Mouse (Mus musculus) embryonic facial prominence, embryonic 13.5 days (tissue): ENCODE data around the gene Kctd15. TPM values are rescaled to one million over a fixed set of nuclear protein-coding genes. Genes with fewer than 3 reads are reported as not detected.

Experiments used
- ATAC-seq: fragments of 200-750 bp; cut with Nextera tagmentation; 2 replicates; pipeline ENCODE4 v1.8.0; 2017; ENCODE audit warnings: low read depth; ENCODE audit not compliant: insufficient number of reproducible peaks, insufficient read depth, low FRiP score, low TSS enrichment
- H3K27ac ChIP-seq: fragments of 300-500 bp; sonication (generic); 2 replicates; pipeline ENCODE4 v1.5.1; 2015; ENCODE audit warnings: moderate library complexity, mild to moderate bottlenecking, inconsistent platforms
- H3K27me3 ChIP-seq: fragments of 300-500 bp; sonication (generic); 2 replicates; pipeline ENCODE4 v1.6.1; 2015; ENCODE audit warnings: mild to moderate bottlenecking, inconsistent platforms
- H3K36me3 ChIP-seq: fragments of 300-500 bp; sonication (generic); 2 replicates; pipeline ENCODE4 v1.6.1; 2015; ENCODE audit warnings: mild to moderate bottlenecking, inconsistent platforms
- H3K4me1 ChIP-seq: fragments of 300-500 bp; sonication (generic); 2 replicates; pipeline ENCODE4 v1.6.1; 2015; ENCODE audit warnings: inconsistent platforms
- H3K4me2 ChIP-seq: fragments of 300-500 bp; sonication (generic); 2 replicates; pipeline ENCODE4 v1.6.1; 2015; ENCODE audit warnings: moderate library complexity, mild to moderate bottlenecking, inconsistent platforms
- H3K4me3 ChIP-seq: fragments of 300-500 bp; sonication (generic); 2 replicates; pipeline ENCODE4 v1.5.1; 2015; ENCODE audit warnings: mild to moderate bottlenecking, inconsistent platforms
- H3K9ac ChIP-seq: fragments of 300-500 bp; sonication (generic); 2 replicates; pipeline ENCODE4 v1.6.1; 2015; ENCODE audit warnings: mild to moderate bottlenecking, inconsistent platforms
- H3K9me3 ChIP-seq: fragments of 300-500 bp; sonication (generic); 2 replicates; pipeline ENCODE4 v1.6.1; 2016; ENCODE audit warnings: inconsistent platforms
- WGBS: fragments of 180-500 bp; shearing (Covaris S2); methylation state at CpG from one replicate; pipeline ENCODE4 v1.1.7; 2015; ENCODE audit warnings: mixed read lengths; 5-methylcytosine and 5-hydroxymethylcytosine counted together
- polyA plus RNA-seq: library from polyadenylated mRNA; unstranded; fragments of >200 nt; fragmentation: Nextera tagmentation; extraction: Ambion mirVana; gene quantifications from 2 replicates; pipeline ENCODE4 v1.2.1, GENCODE M21; 2015

Gene Kctd15
- 52.9 and 59.2 TPM in 2 replicates for polyA plus RNA-seq

DNA sequence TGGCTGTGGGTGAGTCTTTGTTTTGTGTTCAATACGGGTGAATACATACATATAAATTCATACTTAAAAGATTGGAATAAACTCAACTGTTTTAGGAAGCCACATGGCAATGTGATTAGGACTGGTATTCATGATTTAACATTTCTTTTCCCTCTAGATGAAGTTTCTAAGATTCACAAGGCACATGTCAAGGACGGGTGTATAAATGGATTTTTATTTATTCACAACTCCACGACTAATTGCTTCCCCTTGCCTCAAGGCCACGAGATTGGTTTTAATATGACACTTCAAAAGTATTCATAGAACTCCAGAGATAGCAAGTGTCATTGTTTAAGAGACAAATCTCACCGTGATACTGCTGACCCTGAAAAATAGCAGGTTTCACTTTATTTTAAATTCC lies at the start of gene Kctd15:
Kctd15 (minus strand) TSS at position 101 of the 400 bp plus-strand sequence.
- Histone ChIP-seq H3K27me3 (no peaks in the 10 kb centered on the region), H3K9ac (peak within 1 kb of the TSS; percentile 93), H3K36me3 (no peaks in the 10 kb centered on the region), H3K4me3 (peak within 1 kb of the TSS; percentile 82), H3K27ac (peak within 1 kb of the TSS; percentile 99), H3K4me1 (peaks cover 16% of the 10 kb centered on the region), H3K4me2 (peak within 1 kb of the TSS; percentile 86), H3K9me3 (no peaks in the 10 kb centered on the region)
- 48% methylated on average over 5 of the region's 5 CpGs for WGBS
- no peak for ATAC-seq

DNA sequence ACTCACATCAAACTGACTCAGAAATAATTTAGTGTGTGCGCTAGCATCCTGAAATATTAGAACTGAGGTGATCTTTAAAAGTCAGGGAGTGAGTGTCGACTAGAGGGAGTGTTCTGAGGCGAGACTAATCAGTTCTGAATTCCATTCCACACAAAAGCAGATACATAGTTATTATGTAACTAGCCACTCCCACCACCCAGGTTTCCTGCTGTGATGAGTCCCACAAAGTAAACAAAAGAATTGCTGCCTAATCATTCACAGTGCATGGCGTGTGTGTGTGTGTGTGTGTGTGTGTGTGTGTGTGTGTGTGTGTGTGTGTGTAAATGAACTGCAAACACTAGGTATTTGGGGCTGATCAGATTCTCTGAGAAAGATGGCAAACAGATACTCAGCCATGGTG lies 47.9 kb upstream of the Kctd15 start:
- H3K4me3 ChIP-seq: no peak overlapping the region
- no peak overlapping the region for H3K4me2 ChIP-seq
- H3K9ac ChIP-seq: no peak overlapping the region
- no peak overlapping the region for H3K27ac ChIP-seq
- peaks cover 13% of the 10 kb centered on the region; the same call in 1 of the 2 replicates for H3K9me3 ChIP-seq
- no peak for ATAC-seq
- WGBS: 21% methylated on average over 4 of the region's 4 CpGs
- H3K4me1 ChIP-seq: peaks cover 12% of the 10 kb centered on the region
- H3K36me3 ChIP-seq: no peaks in the 10 kb centered on the region
- no peaks in the 10 kb centered on the region for H3K27me3 ChIP-seq

DNA sequence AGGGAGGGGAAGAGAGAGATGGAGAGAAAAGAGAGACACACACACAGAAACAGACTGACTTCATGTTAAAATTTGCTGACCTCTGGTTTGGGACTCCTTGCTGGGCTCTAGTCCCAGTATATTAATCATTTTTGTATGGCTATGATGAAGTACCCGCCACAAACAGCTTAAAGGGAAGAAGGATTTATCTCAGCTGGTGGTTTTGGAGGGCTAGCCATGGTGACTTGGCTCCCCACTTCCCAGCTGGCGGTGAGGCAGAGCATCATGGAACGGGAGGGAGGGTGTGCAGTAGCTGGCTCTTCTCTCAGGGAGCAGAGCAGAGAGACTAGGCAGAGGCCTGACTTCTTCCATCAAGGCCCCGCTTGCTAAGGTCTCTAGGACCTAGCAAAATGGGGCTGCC lies 46.9 kb upstream of the Kctd15 start:
- H3K36me3 ChIP-seq: no peaks in the 10 kb centered on the region
- H3K4me3 ChIP-seq: no peak overlapping the region
- H3K4me2 ChIP-seq: no peak overlapping the region
- no peaks in the 10 kb centered on the region for H3K27me3 ChIP-seq
- H3K27ac ChIP-seq: no peak overlapping the region
- peaks cover 9% of the 10 kb centered on the region for H3K4me1 ChIP-seq
- no peak overlapping the region for H3K9ac ChIP-seq
- no peak for ATAC-seq
- 58% methylated on average over 4 of the region's 4 CpGs for WGBS
- peaks cover 13% of the 10 kb centered on the region; the same call in 1 of the 2 replicates for H3K9me3 ChIP-seq

DNA sequence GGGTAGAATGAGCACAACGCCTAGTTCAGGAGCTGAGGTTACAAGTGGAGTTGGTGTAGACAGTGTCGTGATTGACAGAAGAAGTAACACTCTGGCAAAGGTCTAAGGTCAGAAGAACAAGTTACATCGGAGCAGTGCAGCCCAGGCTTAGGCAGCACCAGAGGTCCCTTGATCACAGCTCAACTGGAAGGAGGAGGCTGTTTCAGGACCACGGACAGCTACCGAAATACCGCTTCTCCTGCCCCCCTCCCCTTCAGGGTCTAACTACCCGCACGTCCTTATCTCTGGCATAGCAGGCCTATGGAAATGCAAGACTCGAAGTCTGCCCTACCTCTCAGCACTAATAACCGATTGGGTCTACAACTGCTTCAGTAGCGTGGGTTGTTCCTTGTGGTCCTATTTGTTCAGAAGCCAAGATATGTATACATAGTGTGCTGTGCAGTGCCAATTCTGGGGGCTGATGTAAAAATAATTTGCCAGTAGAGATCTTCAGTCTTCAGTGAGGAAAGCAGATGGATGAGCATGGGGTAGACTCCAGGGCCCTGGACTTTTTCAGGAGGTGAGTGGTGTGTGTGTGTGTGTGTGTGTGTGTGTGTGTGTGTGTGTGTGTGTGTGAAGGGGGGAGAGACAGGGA lies 46.3 kb upstream of the Kctd15 start:
- ATAC-seq: no peak
- Histone ChIP-seq H3K27ac (no peak overlapping the region), H3K4me3 (no peak overlapping the region), H3K36me3 (no peaks in the 10 kb centered on the region), H3K4me1 (peaks cover 9% of the 10 kb centered on the region), H3K9ac (no peak overlapping the region), H3K27me3 (no peaks in the 10 kb centered on the region), H3K4me2 (no peak overlapping the region), H3K9me3 (peaks cover 11% of the 10 kb centered on the region; the same call in 1 of the 2 replicates)
- 18% methylated on average over 11 of the region's 11 CpGs for WGBS

DNA sequence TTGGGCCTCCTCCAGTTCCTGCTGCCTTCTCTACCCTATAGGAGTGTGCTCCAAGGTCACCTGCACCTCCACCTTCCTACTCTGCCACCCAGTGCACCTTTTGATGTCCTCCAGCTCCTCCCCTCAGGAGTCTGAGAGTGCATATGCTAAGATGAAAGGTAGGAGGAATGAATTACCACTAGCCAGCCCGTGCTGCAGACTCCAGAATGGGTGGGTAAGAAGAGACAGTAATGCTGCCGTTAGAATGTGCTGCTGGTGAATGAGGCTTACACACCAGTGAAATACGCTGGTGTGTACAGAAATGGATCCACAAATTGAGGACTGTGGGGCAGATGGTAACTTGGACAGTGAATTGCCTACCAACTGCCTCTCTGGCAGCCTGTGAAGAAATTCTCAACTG lies 43.4 kb upstream of the Kctd15 start:
- no peak overlapping the region for H3K9ac ChIP-seq
- 76% methylated on average over 3 of the region's 3 CpGs for WGBS
- H3K4me3 ChIP-seq: no peak overlapping the region
- no peaks in the 10 kb centered on the region for H3K9me3 ChIP-seq
- no peaks in the 10 kb centered on the region for H3K36me3 ChIP-seq
- no peak overlapping the region for H3K4me2 ChIP-seq
- no peak for ATAC-seq
- H3K27ac ChIP-seq: no peak overlapping the region
- H3K4me1 ChIP-seq: peaks cover 6% of the 10 kb centered on the region
- H3K27me3 ChIP-seq: no peaks in the 10 kb centered on the region

DNA sequence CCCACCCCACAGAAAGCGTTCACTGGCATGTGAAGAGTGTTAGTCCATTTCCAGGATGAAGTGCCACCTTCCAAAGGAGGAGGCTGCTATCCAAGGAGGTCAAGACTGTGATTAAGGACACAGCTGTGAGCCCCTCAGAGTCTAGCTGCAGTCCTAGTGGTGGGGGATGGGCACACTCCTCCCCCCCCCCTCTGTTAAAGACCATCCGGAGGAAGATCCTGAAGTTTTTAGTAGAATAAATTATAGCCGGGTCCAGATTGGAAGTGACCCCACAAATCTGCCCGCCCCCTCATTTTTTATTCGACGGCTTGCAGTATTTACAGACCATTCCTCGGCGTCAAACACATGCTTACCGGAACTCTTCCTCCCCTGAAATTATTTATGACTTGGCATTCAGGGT lies 41.7 kb upstream of the Kctd15 start:
- no peaks in the 10 kb centered on the region for H3K4me1 ChIP-seq
- no peak for ATAC-seq
- 90% methylated on average over 9 of the region's 9 CpGs for WGBS

DNA sequence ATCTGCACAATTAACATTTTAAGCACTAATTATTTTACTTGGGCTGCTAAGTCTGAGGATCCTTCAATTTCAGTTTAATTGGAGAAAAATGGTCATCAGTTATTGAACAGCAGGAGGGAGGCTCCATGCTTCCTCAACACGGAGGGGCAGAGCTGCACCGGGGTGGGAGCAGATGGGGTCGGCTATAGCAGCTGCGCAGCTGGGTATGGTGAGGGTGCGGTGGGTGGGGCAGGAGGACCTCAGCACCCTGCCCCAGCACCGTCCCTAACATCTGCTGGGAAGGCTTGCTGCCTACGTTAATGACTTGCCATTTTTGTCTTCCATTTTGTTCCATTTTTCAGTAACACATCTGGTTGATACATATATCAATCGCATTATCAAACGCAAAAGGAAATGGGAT lies 39.6 kb upstream of the Kctd15 start:
- peaks cover 3% of the 10 kb centered on the region; the same call in 1 of the 2 replicates for H3K27me3 ChIP-seq
- H3K36me3 ChIP-seq: no peaks in the 10 kb centered on the region
- WGBS: 72% methylated on average over 9 of the region's 9 CpGs
- H3K4me2 ChIP-seq: no peak overlapping the region
- H3K4me3 ChIP-seq: no peak overlapping the region
- no peak overlapping the region for H3K27ac ChIP-seq
- no peak for ATAC-seq
- 0 out of 2 replicates have a peak, but pooled peaks cover 2% of the 10 kb centered on the region for H3K4me1 ChIP-seq
- no peaks in the 10 kb centered on the region for H3K9me3 ChIP-seq
- no peak overlapping the region for H3K9ac ChIP-seq

More for the DNA sequence above, 41.7 kb upstream of the Kctd15 start:
- no peak overlapping the region for H3K9ac ChIP-seq
- H3K9me3 ChIP-seq: no peaks in the 10 kb centered on the region
- no peak overlapping the region for H3K4me2 ChIP-seq
- H3K36me3 ChIP-seq: no peaks in the 10 kb centered on the region
- no peaks in the 10 kb centered on the region for H3K27me3 ChIP-seq
- no peak overlapping the region for H3K4me3 ChIP-seq
- no peak overlapping the region for H3K27ac ChIP-seq

DNA sequence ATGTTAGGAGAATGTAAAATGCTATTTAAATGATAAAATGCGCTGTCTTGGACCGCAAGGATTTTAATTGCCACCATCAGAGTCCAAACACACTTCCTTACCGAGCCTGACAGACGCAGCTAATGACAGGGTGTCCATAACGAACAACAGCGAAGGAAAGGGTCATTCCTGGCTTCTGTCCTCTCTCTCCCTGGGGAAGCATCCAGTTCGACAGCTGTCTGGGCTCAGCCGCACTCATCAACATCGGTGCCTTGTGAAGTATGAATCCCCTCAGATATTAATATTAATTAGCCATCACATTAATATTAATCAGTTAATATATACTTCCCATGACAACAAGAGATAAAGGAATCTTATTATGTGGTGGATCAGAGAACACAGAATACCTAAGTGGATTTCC lies 38.4 kb upstream of the Kctd15 start:
- WGBS: 61% methylated on average over 9 of the region's 9 CpGs
- Histone ChIP-seq H3K9ac (no peak overlapping the region), H3K27me3 (peaks cover 6% of the 10 kb centered on the region; the same call in 1 of the 2 replicates), H3K4me2 (no peak overlapping the region), H3K4me3 (no peak overlapping the region), H3K36me3 (no peaks in the 10 kb centered on the region), H3K4me1 (peaks cover 10% of the 10 kb centered on the region; the same call in 1 of the 2 replicates), H3K27ac (no peak overlapping the region), H3K9me3 (no peaks in the 10 kb centered on the region)
- no peak for ATAC-seq

DNA sequence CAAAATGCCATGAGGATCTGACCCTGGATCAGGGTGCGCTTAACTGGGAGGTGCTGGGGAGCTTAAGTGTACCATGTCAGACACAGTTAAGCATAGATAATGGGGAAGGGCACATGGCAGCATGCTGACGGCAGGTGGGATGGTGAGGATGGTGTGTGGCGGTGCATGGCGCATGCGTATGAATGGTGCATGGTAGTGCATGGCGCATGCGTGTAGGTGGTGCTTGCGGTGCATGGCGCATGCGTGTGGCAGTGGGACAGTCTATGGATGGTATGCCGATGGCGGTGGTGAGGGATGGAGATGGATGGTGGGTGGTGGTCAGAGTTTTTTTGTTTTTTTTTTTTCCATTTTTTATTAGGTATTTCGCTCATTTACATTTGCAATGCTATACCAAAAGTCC lies 37.4 kb upstream of the Kctd15 start:
- Histone ChIP-seq H3K9ac (no peak overlapping the region), H3K27ac (no peak overlapping the region), H3K4me1 (peaks cover 13% of the 10 kb centered on the region; the same call in 1 of the 2 replicates), H3K4me2 (no peak overlapping the region), H3K36me3 (no peaks in the 10 kb centered on the region), H3K9me3 (no peaks in the 10 kb centered on the region), H3K27me3 (peaks cover 6% of the 10 kb centered on the region; the same call in 1 of the 2 replicates), H3K4me3 (no peak overlapping the region)
- ATAC-seq: no peak
- 96% methylated on average over 13 of the region's 13 CpGs for WGBS

DNA sequence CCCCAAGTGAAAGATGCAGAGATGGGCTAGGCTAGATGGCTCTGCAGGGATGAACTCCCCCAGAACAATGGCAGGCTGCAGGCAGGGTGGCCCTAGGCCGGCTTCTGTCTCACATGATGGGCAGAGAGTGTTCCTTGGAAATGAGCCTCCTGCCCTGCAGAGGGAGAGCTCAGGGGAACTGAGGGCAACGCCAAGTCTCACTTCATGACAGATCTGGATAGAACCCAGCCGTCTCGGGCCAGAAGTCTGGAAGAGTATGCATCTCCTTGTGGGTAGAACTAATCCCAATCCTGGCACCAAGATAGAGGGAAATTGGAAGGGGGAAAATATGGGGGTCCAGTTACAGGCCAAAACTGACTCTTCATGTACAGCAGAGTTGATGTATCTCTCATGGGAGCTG lies 36.5 kb upstream of the Kctd15 start:
- H3K9me3 ChIP-seq: no peaks in the 10 kb centered on the region
- H3K9ac ChIP-seq: no peak overlapping the region
- H3K4me3 ChIP-seq: no peak overlapping the region
- no peak for ATAC-seq
- WGBS: 64% methylated on average over 4 of the region's 4 CpGs
- H3K4me1 ChIP-seq: peaks cover 16% of the 10 kb centered on the region; the same call in 1 of the 2 replicates
- no peak overlapping the region for H3K4me2 ChIP-seq
- H3K27ac ChIP-seq: no peak overlapping the region
- peaks cover 6% of the 10 kb centered on the region; the same call in 1 of the 2 replicates for H3K27me3 ChIP-seq
- no peaks in the 10 kb centered on the region for H3K36me3 ChIP-seq

DNA sequence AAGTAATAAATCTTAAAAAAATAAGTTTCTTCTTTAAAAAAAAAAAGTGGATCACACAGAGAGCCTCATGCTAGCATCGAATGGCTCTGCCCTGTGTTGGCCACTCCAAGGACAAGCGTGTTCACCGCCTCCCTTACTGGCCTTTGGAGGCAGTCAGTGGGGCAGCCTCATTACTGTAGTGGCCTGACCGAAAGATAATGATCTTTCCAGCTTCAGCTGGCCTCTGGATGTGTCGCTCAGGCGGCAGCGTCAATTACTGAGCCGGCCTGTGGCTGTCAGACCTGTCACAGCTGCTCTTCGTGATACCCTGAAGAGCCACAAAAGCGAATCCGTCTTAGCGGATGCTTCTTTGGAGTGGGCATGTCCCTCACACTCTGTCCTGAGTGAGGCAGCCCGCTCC lies 33.6 kb upstream of the Kctd15 start:
- no peaks in the 10 kb centered on the region for H3K36me3 ChIP-seq
- H3K4me2 ChIP-seq: no peak overlapping the region
- no peak overlapping the region for H3K9ac ChIP-seq
- peaks cover 16% of the 10 kb centered on the region; the same call in 1 of the 2 replicates for H3K4me1 ChIP-seq
- H3K9me3 ChIP-seq: no peaks in the 10 kb centered on the region
- H3K4me3 ChIP-seq: no peak overlapping the region
- whole genome bisulfite sequencing: 57% methylated on average over 13 of the region's 13 CpGs
- ATAC-seq: no peak
- H3K27ac ChIP-seq: no peak overlapping the region
- peaks cover 9% of the 10 kb centered on the region for H3K27me3 ChIP-seq

DNA sequence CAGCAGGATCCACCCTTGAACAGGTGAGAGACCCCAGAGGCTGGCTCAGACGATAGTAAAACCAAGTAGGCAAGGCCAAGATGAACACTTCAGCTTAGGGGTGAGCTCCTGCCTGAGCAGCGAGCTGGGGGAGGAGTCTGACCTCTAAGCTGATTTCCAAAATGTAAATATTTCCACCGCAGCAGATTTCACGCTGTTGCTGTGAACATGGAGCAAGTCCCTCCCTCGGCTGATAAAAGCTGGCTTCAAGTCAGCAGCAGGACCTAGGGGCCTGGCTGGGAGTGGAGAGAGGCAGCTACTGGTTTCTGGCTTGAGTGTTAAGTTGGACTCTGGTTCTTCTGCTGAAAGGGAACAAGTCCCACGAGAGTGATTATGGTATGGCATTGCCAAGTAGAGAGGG lies 32.5 kb upstream of the Kctd15 start:
- 26% methylated on average over 6 of the region's 6 CpGs for WGBS
- no peak overlapping the region for H3K4me3 ChIP-seq
- ATAC-seq: no peak

More for the DNA sequence above, 32.5 kb upstream of the Kctd15 start:
- H3K4me2 ChIP-seq: no peak overlapping the region
- no peaks in the 10 kb centered on the region for H3K36me3 ChIP-seq
- no peak overlapping the region for H3K9ac ChIP-seq
- no peak overlapping the region for H3K27ac ChIP-seq
- H3K27me3 ChIP-seq: peaks cover 14% of the 10 kb centered on the region
- H3K9me3 ChIP-seq: no peaks in the 10 kb centered on the region
- H3K4me1 ChIP-seq: peaks cover 16% of the 10 kb centered on the region; the same call in 1 of the 2 replicates
